Mouse (Mus musculus): ENCODE measurements around the gene Golph3l. TPM values are rescaled to one million over a fixed set of nuclear protein-coding genes. Genes with fewer than 3 reads are reported as not detected.
"Not testable (repeated sequence)": the region's sequence is repeated elsewhere in the genome, so short reads cannot be mapped to it uniquely, and the experiment has no call there.

The Golph3l gene
- total RNA-seq (2014; rRNA removed; ENCODE audit: low replicate concordance), result 11.2 and 15.2 TPM in 2 replicates
- polyA plus RNA-seq (2015; fragmentation: Nextera tagmentation; extraction: Ambion mirVana), result 18.0 and 21.0 TPM in 2 replicates

DNA sequence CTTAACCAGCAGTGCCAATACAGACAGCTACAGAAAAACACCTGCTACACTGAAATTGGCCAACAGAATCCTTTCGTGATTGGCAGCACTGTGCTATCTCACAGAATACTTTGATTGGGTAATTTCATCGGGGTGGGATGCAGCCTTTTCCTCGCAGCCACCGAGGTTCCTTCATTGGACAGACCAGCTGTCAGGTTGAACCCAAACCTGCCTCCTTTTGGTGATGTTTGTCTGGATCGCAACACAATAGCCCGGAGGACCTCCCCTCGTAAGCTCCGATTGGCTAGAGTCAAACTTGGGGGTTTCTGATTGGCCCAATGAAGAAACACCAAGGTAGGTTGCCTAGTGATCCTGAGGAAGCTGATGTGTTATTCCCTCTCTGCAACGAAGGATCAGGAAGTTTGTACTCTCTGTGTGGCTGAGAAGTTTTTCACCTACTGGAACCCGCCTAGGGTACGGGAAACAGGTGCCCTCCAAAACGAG, at the start of gene Golph3l:
Gene Golph3l, plus strand, starts transcription at position 331 of the 483 bp plus-strand sequence.
- Histone ChIP-seq H3K4me2 (ENCODE audit: low read depth, low read length) (peak within 1 kb of the TSS; percentile 70), H3K9me3 (replicated peaks; ENCODE audit: control insufficient read depth, low read length) (no peaks in the 10 kb centered on the region), H3K4me1 (ENCODE audit: control insufficient read depth, insufficient read depth) (0 out of 2 replicates have a peak, but pooled peaks cover 8% of the 10 kb centered on the region), H3K9ac (replicated peaks; ENCODE audit: low read depth, low read length) (peak within 1 kb of the TSS; percentile 67), H3K36me3 (replicated peaks; ENCODE audit: control insufficient read depth, insufficient read depth, low read length) (peaks cover 16% of the 10 kb centered on the region), H3K27ac (ENCODE audit: low read depth) (peak within 1 kb of the TSS; percentile 68), H3K4me3 (ENCODE audit: low read depth, low read length) (peak within 1 kb of the TSS; percentile 72), H3K27me3 (ENCODE audit: control insufficient read depth, insufficient read depth, low read length) (no peaks in the 10 kb centered on the region)
- under 1% methylated on average over 12 of the region's 12 CpGs for WGBS
- ATAC-seq (ENCODE audit: insufficient read depth, low read depth) (peak; percentile 100), DNase-seq (ENCODE audit: low spot score) (peak; percentile 98)
- no peak for TF ChIP-seq CTCF (IDR thresholded peaks at IDR 0.05; ENCODE audit: low read depth)
- TF ChIP-seq EP300 (IDR thresholded peaks at IDR 0.05; ENCODE audit: low read depth), result peak; percentile 52; the same call in 1 of the 2 replicates

DNA sequence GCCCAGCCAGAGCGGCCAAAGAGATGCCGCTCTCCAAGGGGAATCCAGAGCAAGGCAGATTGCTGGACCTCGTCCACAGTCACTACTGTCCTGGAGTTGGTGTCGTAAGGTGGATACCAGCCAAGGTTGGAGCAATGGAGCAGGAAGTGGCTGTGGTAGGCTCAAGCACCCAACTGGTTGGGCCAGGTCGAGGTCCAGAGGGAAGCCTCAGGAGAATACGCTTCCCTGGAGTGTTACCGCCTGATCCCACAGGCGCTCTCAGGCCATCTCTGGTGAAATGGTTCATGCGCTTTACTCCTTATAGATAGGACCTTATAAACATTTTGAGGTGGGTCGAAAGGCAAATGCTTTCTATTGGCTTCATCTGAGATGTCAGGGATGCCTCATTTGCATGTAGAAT, 49.8 kb upstream of the Golph3l start:
- Histone ChIP-seq H3K27ac (ENCODE audit: low read depth) (no peak overlapping the region), H3K36me3 (replicated peaks; ENCODE audit: control insufficient read depth, insufficient read depth, low read length) (no peaks in the 10 kb centered on the region), H3K9ac (replicated peaks; ENCODE audit: low read depth, low read length) (no peak overlapping the region), H3K4me1 (ENCODE audit: control insufficient read depth, insufficient read depth) (no peaks in the 10 kb centered on the region), H3K4me2 (ENCODE audit: low read depth, low read length) (no peak overlapping the region), H3K27me3 (ENCODE audit: control insufficient read depth, insufficient read depth, low read length) (no peaks in the 10 kb centered on the region), H3K4me3 (ENCODE audit: low read depth, low read length) (no peak overlapping the region), H3K9me3 (replicated peaks; ENCODE audit: control insufficient read depth, low read length) (no peaks in the 10 kb centered on the region)
- WGBS, result 81% methylated on average over 10 of the region's 10 CpGs
- TF ChIP-seq EP300 (IDR thresholded peaks at IDR 0.05; ENCODE audit: low read depth), result no peak
- TF ChIP-seq CTCF (IDR thresholded peaks at IDR 0.05; ENCODE audit: low read depth), result no peak
- DNase-seq (ENCODE audit: low spot score) (no peak), ATAC-seq (ENCODE audit: insufficient read depth, low read depth) (no peak)

DNA sequence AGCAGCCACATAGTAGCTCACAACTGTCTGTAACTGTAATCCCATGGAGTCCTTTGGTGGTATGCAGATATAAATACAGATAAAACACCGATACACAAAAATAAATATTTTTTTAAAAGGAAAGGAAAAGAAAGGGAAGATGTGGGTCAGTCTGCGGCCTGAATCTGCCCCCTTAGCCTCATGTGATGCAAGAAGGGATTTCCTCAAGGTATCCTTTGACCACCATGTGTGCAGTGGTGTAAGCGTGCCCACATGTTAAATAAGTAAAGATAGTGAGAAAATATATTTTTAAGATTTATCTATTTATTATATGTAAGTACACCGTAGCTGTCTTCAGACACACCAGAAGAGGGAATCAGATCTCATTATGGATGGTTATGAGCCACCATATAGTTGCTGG, 48.9 kb upstream of the Golph3l start:
- ATAC-seq (ENCODE audit: insufficient read depth, low read depth) (no peak), DNase-seq (ENCODE audit: low spot score) (no peak)
- 91% methylated on average over 4 of the region's 4 CpGs for WGBS

DNA sequence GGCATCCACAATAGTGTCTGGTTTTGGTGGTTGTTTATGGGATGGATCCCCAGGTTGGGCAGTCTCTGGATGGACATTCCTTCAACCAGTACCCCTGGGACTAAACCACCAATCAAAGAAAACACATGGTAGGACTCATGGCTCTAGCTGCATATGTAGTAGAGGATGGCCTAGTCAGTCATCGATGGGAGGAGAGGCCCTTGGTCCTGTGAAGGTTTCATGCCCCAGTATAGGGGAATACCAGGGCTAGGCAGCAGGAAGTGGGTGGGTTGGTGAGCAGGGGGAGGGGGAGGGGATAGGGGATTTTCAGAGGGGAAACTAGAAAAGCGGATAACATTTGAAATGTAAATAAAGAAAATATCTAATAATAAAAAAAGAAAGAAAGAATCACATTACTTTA, 47.5 kb upstream of the Golph3l start:
- not testable (repeated sequence) for ATAC-seq (ENCODE audit: insufficient read depth, low read depth); H3K9me3 ChIP-seq (replicated peaks; ENCODE audit: control insufficient read depth, low read length); DNase-seq (ENCODE audit: low spot score); H3K9ac ChIP-seq (replicated peaks; ENCODE audit: low read depth, low read length); H3K4me1 ChIP-seq (ENCODE audit: control insufficient read depth, insufficient read depth); H3K4me2 ChIP-seq (ENCODE audit: low read depth, low read length); H3K27me3 ChIP-seq (ENCODE audit: control insufficient read depth, insufficient read depth, low read length); H3K27ac ChIP-seq (ENCODE audit: low read depth); H3K4me3 ChIP-seq (ENCODE audit: low read depth, low read length); H3K36me3 ChIP-seq (replicated peaks; ENCODE audit: control insufficient read depth, insufficient read depth, low read length)
- WGBS, result 62% methylated on average over 2 of the region's 2 CpGs

More for the DNA sequence above, 48.9 kb upstream of the Golph3l start:
- H3K36me3 ChIP-seq (replicated peaks; ENCODE audit: control insufficient read depth, insufficient read depth, low read length), result no peaks in the 10 kb centered on the region
- H3K4me2 ChIP-seq (ENCODE audit: low read depth, low read length), result no peak overlapping the region
- H3K27ac ChIP-seq (ENCODE audit: low read depth), result no peak overlapping the region
- no peaks in the 10 kb centered on the region for H3K4me1 ChIP-seq (ENCODE audit: control insufficient read depth, insufficient read depth)
- no peak overlapping the region for H3K4me3 ChIP-seq (ENCODE audit: low read depth, low read length)
- no peaks in the 10 kb centered on the region for H3K9me3 ChIP-seq (replicated peaks; ENCODE audit: control insufficient read depth, low read length)
- no peak overlapping the region for H3K9ac ChIP-seq (replicated peaks; ENCODE audit: low read depth, low read length)
- H3K27me3 ChIP-seq (ENCODE audit: control insufficient read depth, insufficient read depth, low read length), result no peaks in the 10 kb centered on the region
- no peak for TF ChIP-seq CTCF (IDR thresholded peaks at IDR 0.05; ENCODE audit: low read depth)
- TF ChIP-seq EP300 (IDR thresholded peaks at IDR 0.05; ENCODE audit: low read depth), result no peak

DNA sequence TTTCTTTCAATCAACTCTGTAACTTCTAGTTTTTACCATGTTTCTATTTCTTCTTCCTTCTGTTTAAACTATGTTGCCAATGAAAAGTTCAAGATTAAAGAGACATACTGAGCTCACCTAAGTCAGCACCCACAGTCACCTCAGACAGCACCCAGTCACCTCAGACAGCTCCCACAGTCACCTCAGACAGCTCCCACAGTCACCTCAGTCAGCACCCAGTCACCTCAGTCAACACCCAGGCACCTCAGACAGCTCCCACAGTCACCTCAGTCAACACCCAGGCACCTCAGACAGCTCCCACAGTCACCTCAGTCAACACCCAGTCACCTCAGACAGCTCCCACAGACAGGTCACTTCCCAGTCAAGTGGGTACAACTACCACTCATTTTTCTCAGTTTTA, 46.6 kb upstream of the Golph3l start:
- no peaks in the 10 kb centered on the region for H3K36me3 ChIP-seq (replicated peaks; ENCODE audit: control insufficient read depth, insufficient read depth, low read length)
- no peaks in the 10 kb centered on the region for H3K4me1 ChIP-seq (ENCODE audit: control insufficient read depth, insufficient read depth)
- TF ChIP-seq CTCF (IDR thresholded peaks at IDR 0.05; ENCODE audit: low read depth) (no peak), EP300 (IDR thresholded peaks at IDR 0.05; ENCODE audit: low read depth) (no peak)
- DNase-seq (ENCODE audit: low spot score), result no peak
- no peak overlapping the region for H3K4me2 ChIP-seq (ENCODE audit: low read depth, low read length)
- H3K4me3 ChIP-seq (ENCODE audit: low read depth, low read length), result no peak overlapping the region
- no peak for ATAC-seq (ENCODE audit: insufficient read depth, low read depth)
- H3K9me3 ChIP-seq (replicated peaks; ENCODE audit: control insufficient read depth, low read length), result no peaks in the 10 kb centered on the region
- H3K27me3 ChIP-seq (ENCODE audit: control insufficient read depth, insufficient read depth, low read length), result no peaks in the 10 kb centered on the region
- no peak overlapping the region for H3K9ac ChIP-seq (replicated peaks; ENCODE audit: low read depth, low read length)
- H3K27ac ChIP-seq (ENCODE audit: low read depth), result no peak overlapping the region

DNA sequence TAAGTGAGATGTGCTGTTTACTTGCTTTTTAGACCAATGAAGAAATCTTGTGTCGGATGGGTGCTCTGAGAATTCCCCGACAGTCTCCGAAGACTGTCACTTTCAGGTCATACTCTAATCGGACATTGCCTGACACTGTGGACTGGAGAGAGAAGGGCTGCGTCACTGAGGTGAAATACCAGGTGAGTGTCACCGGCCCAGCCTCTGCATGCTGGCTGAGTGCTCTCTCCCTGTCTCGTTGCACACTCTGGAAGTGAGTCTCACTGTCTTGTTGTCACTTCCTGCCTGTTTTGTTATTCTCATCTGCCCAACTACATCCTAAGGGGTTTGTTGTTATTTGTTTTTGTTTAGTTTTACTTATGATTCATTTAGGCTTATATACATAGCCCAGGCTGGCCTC, 45.8 kb upstream of the Golph3l start:
- TF ChIP-seq EP300 (IDR thresholded peaks at IDR 0.05; ENCODE audit: low read depth) (no peak), CTCF (IDR thresholded peaks at IDR 0.05; ENCODE audit: low read depth) (no peak)
- Histone ChIP-seq H3K4me2 (ENCODE audit: low read depth, low read length) (no peak overlapping the region), H3K27me3 (ENCODE audit: control insufficient read depth, insufficient read depth, low read length) (no peaks in the 10 kb centered on the region), H3K36me3 (replicated peaks; ENCODE audit: control insufficient read depth, insufficient read depth, low read length) (no peaks in the 10 kb centered on the region), H3K9me3 (replicated peaks; ENCODE audit: control insufficient read depth, low read length) (no peaks in the 10 kb centered on the region), H3K4me3 (ENCODE audit: low read depth, low read length) (no peak overlapping the region), H3K4me1 (ENCODE audit: control insufficient read depth, insufficient read depth) (no peaks in the 10 kb centered on the region), H3K9ac (replicated peaks; ENCODE audit: low read depth, low read length) (no peak overlapping the region), H3K27ac (ENCODE audit: low read depth) (no peak overlapping the region)
- no peak for ATAC-seq (ENCODE audit: insufficient read depth, low read depth)
- WGBS, result 66% methylated on average over 7 of the region's 7 CpGs
- DNase-seq (ENCODE audit: low spot score), result no peak

All from heart, postnatal 0 days (tissue).